Mouse (Mus musculus) liver, embryonic 13.5 days (tissue): Measurements from ENCODE around the gene Hoxc9. TPM values are rescaled to one million over a fixed set of nuclear protein-coding genes. Genes with fewer than 3 reads are reported as not detected.

ENCODE experiments used
- ATAC-seq: fragments of 200-750 bp; cut with Nextera tagmentation; 2 replicates; pipeline ENCODE4 v1.8.0; 2017; ENCODE audit warnings: low read depth, mild to moderate bottlenecking, moderate number of reproducible peaks, moderate library complexity
- DNase-seq: peaks from one replicate; pipeline ENCODE4 v3.0.0; 2022
- H3K27ac ChIP-seq: fragments of 300-500 bp; sonication (generic); 2 replicates; pipeline ENCODE4 v1.5.1; 2015; ENCODE audit warnings: moderate library complexity, mild to moderate bottlenecking, inconsistent platforms
- H3K27me3 ChIP-seq: fragments of 300-500 bp; sonication (generic); 2 replicates; pipeline ENCODE4 v1.6.1; 2015; ENCODE audit warnings: mild to moderate bottlenecking, inconsistent platforms
- H3K36me3 ChIP-seq: fragments of 300-500 bp; sonication (generic); 2 replicates; pipeline ENCODE4 v1.6.1; 2015; ENCODE audit warnings: mild to moderate bottlenecking, inconsistent platforms
- H3K4me1 ChIP-seq: fragments of 300-500 bp; sonication (generic); replicated peaks from 2 replicates; pipeline ENCODE4 v1.6.1; 2015; ENCODE audit warnings: inconsistent platforms
- H3K4me2 ChIP-seq: fragments of 300-500 bp; sonication (generic); 2 replicates; pipeline ENCODE4 v1.6.1; 2015; ENCODE audit warnings: inconsistent platforms, mild to moderate bottlenecking, moderate library complexity
- H3K4me3 ChIP-seq: fragments of 300-500 bp; sonication (generic); replicated peaks from 2 replicates; pipeline ENCODE4 v1.5.1; 2015; ENCODE audit warnings: mild to moderate bottlenecking, inconsistent platforms
- H3K9ac ChIP-seq: fragments of 300-500 bp; sonication (generic); 2 replicates; pipeline ENCODE4 v1.6.1; 2015; ENCODE audit warnings: mild to moderate bottlenecking, inconsistent platforms
- H3K9me3 ChIP-seq: fragments of 300-500 bp; sonication (generic); replicated peaks from 2 replicates; pipeline ENCODE4 v1.6.1; 2016; ENCODE audit warnings: inconsistent platforms
- WGBS: fragments of 180-500 bp; shearing (Covaris S2); methylation state at CpG from one replicate; pipeline ENCODE4 v1.1.7; 2015; ENCODE audit not compliant: insufficient replicate concordance; 5-methylcytosine and 5-hydroxymethylcytosine counted together
- polyA plus RNA-seq: library from polyadenylated mRNA; unstranded; fragments of >200 nt; fragmentation: Nextera tagmentation; extraction: Ambion mirVana; gene quantifications from 2 replicates; pipeline ENCODE4 v1.2.1, GENCODE M21; 2015

Gene Hoxc9
- polyA plus RNA-seq, 1 experiment from 2014 or later = not detected

- Histone ChIP-seq H3K27me3 (peaks cover 100% of the 10 kb centered on the region), H3K4me3 (no peak overlapping the region), H3K4me2 (no peak overlapping the region), H3K4me1 (no peaks in the 10 kb centered on the region), H3K27ac (no peak overlapping the region), H3K36me3 (no peaks in the 10 kb centered on the region), H3K9ac (no peak overlapping the region), H3K9me3 (no peaks in the 10 kb centered on the region)
- 5% methylated on average over 19 of the region's 19 CpGs for WGBS
- DNase-seq = no peak
- ATAC-seq = no peak
Observed at GRCm38 (mm10) chr15:103015406-103016166, 39.3 kb downstream of the Hoxc9 start.

GRCm38 (mm10) chr15:103018636-103019035 lies 42.4 kb downstream of the Hoxc9 start, which contains the start of gene Hoxc4:
Gene Hoxc4 (plus strand): TSS chr15:103018934.
- Histone ChIP-seq H3K4me1 (no peaks in the 10 kb centered on the region), H3K9me3 (no peaks in the 10 kb centered on the region), H3K27me3 (peaks cover 99% of the 10 kb centered on the region), H3K27ac (no peak within 1 kb of the TSS), H3K9ac (no peak within 1 kb of the TSS), H3K4me2 (no peak within 1 kb of the TSS), H3K4me3 (no peak within 1 kb of the TSS), H3K36me3 (no peaks in the 10 kb centered on the region)
- ATAC-seq (no peak), DNase-seq (no peak)
- 35% methylated on average over 9 of the region's 9 CpGs for WGBS

- peaks cover 99% of the 10 kb centered on the region for H3K27me3 ChIP-seq
- H3K4me3 ChIP-seq = no peak overlapping the region
- no peak overlapping the region for H3K4me2 ChIP-seq
- H3K36me3 ChIP-seq = no peaks in the 10 kb centered on the region
- no peak for DNase-seq
- H3K9ac ChIP-seq = no peak overlapping the region
- H3K27ac ChIP-seq = no peak overlapping the region
- no peaks in the 10 kb centered on the region for H3K4me1 ChIP-seq
- H3K9me3 ChIP-seq = no peaks in the 10 kb centered on the region
- no peak for ATAC-seq
- 3% methylated on average over 8 of the region's 8 CpGs for WGBS
Observed at GRCm38 (mm10) chr15:103020899-103021418, 44.7 kb downstream of the Hoxc9 start.

- 14% methylated on average over 8 of the region's 8 CpGs for WGBS
- no peak overlapping the region for H3K4me3 ChIP-seq
- no peak for DNase-seq
- no peaks in the 10 kb centered on the region for H3K4me1 ChIP-seq
- H3K27me3 ChIP-seq = peaks cover 99% of the 10 kb centered on the region
- no peak overlapping the region for H3K9ac ChIP-seq
- no peak for ATAC-seq
- H3K4me2 ChIP-seq = no peak overlapping the region
- H3K36me3 ChIP-seq = no peaks in the 10 kb centered on the region
- H3K9me3 ChIP-seq = no peaks in the 10 kb centered on the region
- no peak overlapping the region for H3K27ac ChIP-seq
Observed at GRCm38 (mm10) chr15:103021544-103021943, 45.3 kb downstream of the Hoxc9 start.

- H3K27ac ChIP-seq = no peak overlapping the region
- DNase-seq (no peak), ATAC-seq (no peak)
- H3K4me2 ChIP-seq = no peak overlapping the region
- no peaks in the 10 kb centered on the region for H3K9me3 ChIP-seq
- H3K27me3 ChIP-seq = peaks cover 99% of the 10 kb centered on the region
- H3K36me3 ChIP-seq = no peaks in the 10 kb centered on the region
- no peaks in the 10 kb centered on the region for H3K4me1 ChIP-seq
- WGBS = 10% methylated on average over 2 of the region's 2 CpGs
- H3K9ac ChIP-seq = no peak overlapping the region
- H3K4me3 ChIP-seq = no peak overlapping the region
Observed at GRCm38 (mm10) chr15:103024131-103024530, 47.9 kb downstream of the Hoxc9 start.

- Histone ChIP-seq H3K27ac (no peak overlapping the region), H3K9ac (no peak overlapping the region), H3K36me3 (no peaks in the 10 kb centered on the region), H3K4me3 (no peak overlapping the region), H3K9me3 (no peaks in the 10 kb centered on the region), H3K27me3 (peaks cover 97% of the 10 kb centered on the region), H3K4me1 (no peaks in the 10 kb centered on the region), H3K4me2 (no peak overlapping the region)
- no peak for DNase-seq
- WGBS = 4% methylated on average over 43 of the region's 43 CpGs
- ATAC-seq = no peak
Observed at GRCm38 (mm10) chr15:103027266-103028235, 51.3 kb downstream of the Hoxc9 start.

GRCm38 (mm10) chr15:103028916-103029512 lies 52.8 kb downstream of the Hoxc9 start:
- 26% methylated on average over 9 of the region's 9 CpGs for WGBS
- H3K27me3 ChIP-seq = peaks cover 99% of the 10 kb centered on the region
- H3K4me2 ChIP-seq = no peak overlapping the region
- ATAC-seq (no peak), DNase-seq (no peak)
- no peak overlapping the region for H3K9ac ChIP-seq
- H3K9me3 ChIP-seq = no peaks in the 10 kb centered on the region
- no peak overlapping the region for H3K27ac ChIP-seq
- no peak overlapping the region for H3K4me3 ChIP-seq
- H3K36me3 ChIP-seq = no peaks in the 10 kb centered on the region
- H3K4me1 ChIP-seq = no peaks in the 10 kb centered on the region

GRCm38 (mm10) chr15:103030142-103030541 lies 53.9 kb downstream of the Hoxc9 start:
- Histone ChIP-seq H3K9me3 (no peaks in the 10 kb centered on the region), H3K27ac (no peak overlapping the region), H3K4me1 (no peaks in the 10 kb centered on the region), H3K4me3 (no peak overlapping the region), H3K27me3 (peaks cover 99% of the 10 kb centered on the region), H3K9ac (no peak overlapping the region), H3K36me3 (no peaks in the 10 kb centered on the region), H3K4me2 (no peak overlapping the region)
- WGBS = 10% methylated on average over 8 of the region's 8 CpGs
- ATAC-seq (no peak), DNase-seq (no peak)

GRCm38 (mm10) chr15:103032167-103032566 lies 55.9 kb downstream of the Hoxc9 start:
- no peak overlapping the region for H3K4me2 ChIP-seq
- H3K4me1 ChIP-seq = no peaks in the 10 kb centered on the region
- DNase-seq = no peak
- no peaks in the 10 kb centered on the region for H3K9me3 ChIP-seq
- no peaks in the 10 kb centered on the region for H3K36me3 ChIP-seq
- H3K9ac ChIP-seq = no peak overlapping the region
- H3K4me3 ChIP-seq = no peak overlapping the region
- WGBS = 7% methylated on average over 2 of the region's 3 CpGs
- peaks cover 99% of the 10 kb centered on the region for H3K27me3 ChIP-seq
- ATAC-seq = no peak
- H3K27ac ChIP-seq = no peak overlapping the region

- H3K9me3 ChIP-seq = no peaks in the 10 kb centered on the region
- DNase-seq (no peak), ATAC-seq (no peak)
- H3K27ac ChIP-seq = no peak overlapping the region
- H3K4me3 ChIP-seq = no peak overlapping the region
- H3K27me3 ChIP-seq = peaks cover 99% of the 10 kb centered on the region
- H3K4me2 ChIP-seq = no peak overlapping the region
- no peaks in the 10 kb centered on the region for H3K36me3 ChIP-seq
- no peak overlapping the region for H3K9ac ChIP-seq
- H3K4me1 ChIP-seq = no peaks in the 10 kb centered on the region
- 3% methylated on average over 26 of the region's 26 CpGs for WGBS
Observed at GRCm38 (mm10) chr15:103032646-103033575, 56.7 kb downstream of the Hoxc9 start.
